10 mouse cellular contexts compared by ENCODE assay signal in the genomic region with DNA sequence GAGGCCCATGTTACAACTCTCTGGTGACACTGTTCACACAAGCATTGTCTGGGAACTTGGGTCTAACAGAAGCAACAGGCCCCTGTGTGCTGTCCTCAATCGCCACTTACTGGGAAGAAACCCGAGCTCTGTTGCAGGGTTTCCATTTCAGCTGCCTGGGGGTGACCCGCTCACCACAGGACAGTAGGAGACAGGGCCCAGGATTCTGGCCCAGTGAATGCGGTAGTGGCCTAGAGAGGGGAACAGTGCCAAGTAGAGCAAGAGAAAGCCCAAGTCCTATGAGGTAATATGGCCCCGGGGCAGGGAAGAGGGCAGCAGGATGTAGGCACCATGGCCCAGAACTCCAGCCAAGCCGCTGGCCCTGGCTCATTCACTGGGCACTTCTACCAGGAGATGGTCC. TPM values are rescaled to one million over a fixed set of nuclear protein-coding genes. Genes with fewer than 3 reads are reported as not detected.
DNase-seq lines count a peak whose midpoint lies in the region.
"Had no signal": no experiment of that assay in that cellular context is flagged by ENCODE, and none has a peak within 500 bp of the region (broad histone marks: within the 10 kb centered on the region; RNA-seq: fewer than 3 reads in every experiment).

No protein-coding gene starts in this region.

- peak; percentile 38 for DNase-seq in adrenal gland, adult 8-10 months
- no peak for DNase-seq in adrenal gland, adult 18-20 months (ENCODE audit: low spot score in 2 of 2)
- peak; percentile 85 for DNase-seq in 3134 (ENCODE audit: extremely low read depth, insufficient read length, low spot score)
- peak; percentile 43 to 63 for DNase-seq in heart, adult 18-20 months
- DNase-seq in kidney, postnatal 25 days, result peak; percentile 25 to 62
- DNase-seq in thymus, postnatal 0 days (ENCODE audit: low spot score), result no peak
- DNase-seq in embryo, embryonic 10.5 days (ENCODE audit: low spot score), result no peak
- no peak for DNase-seq in urinary bladder, postnatal 25 days (ENCODE audit: low spot score)
- DNase-seq: B cell, adult 2 months had no signal

RNA-seq across cellular contexts. Expression of a gene that starts 11.4 kb away (rescaled TPM):
- 10 to 100 TPM; 18.8 to 28.2 (median 22.9) TPM for total RNA-seq in adrenal gland, adult 8-10 months (2022)
- total RNA-seq in adrenal gland, adult 18-20 months (2021), result 10 to 100 TPM; 16.7 to 17.7 TPM
- total RNA-seq in heart, adult 18-20 months (2021), result 1 to 10 TPM; 5.8 TPM
- 1.3 TPM in 2 replicates for polyA plus RNA-seq in thymus, postnatal 0 days (2015; fragmentation: Nextera tagmentation; extraction: Ambion mirVana)

RNA-seq across cellular contexts. Expression of a gene that starts 19.1 kb away (rescaled TPM):
- not detected for total RNA-seq in adrenal gland, adult 8-10 months (2022)
- not detected for total RNA-seq in adrenal gland, adult 18-20 months (2021)
- total RNA-seq in heart, adult 18-20 months (2021), result not detected
- polyA plus RNA-seq in thymus, postnatal 0 days (2015; fragmentation: Nextera tagmentation; extraction: Ambion mirVana), result 0.08 and 0.09 TPM in 2 replicates
- total RNA-seq: hematopoietic stem cell, adult 5-6 weeks had no signal

RNA-seq across cellular contexts. Expression of a gene that starts 40.3 kb away (rescaled TPM):
- total RNA-seq in adrenal gland, adult 8-10 months (2022), result 10 to 100 TPM; 39.8 to 56.8 (median 46.2) TPM
- 10 to 100 TPM; 34.8 to 37.4 TPM for total RNA-seq in adrenal gland, adult 18-20 months (2021)
- 10 to 100 TPM; 20.7 to 25.0 TPM for total RNA-seq in heart, adult 18-20 months (2021)
- 262 and 278 TPM in 2 replicates for polyA plus RNA-seq in thymus, postnatal 0 days (2015; fragmentation: Nextera tagmentation; extraction: Ambion mirVana)

Comparison
In these comparisons a context has a peak if more than half of its experiments do, and no peak if none do; other contexts are left out.
1. DNase-seq: peak in adrenal gland, adult 8-10 months (single experiment), 3134 (single experiment), heart, adult 18-20 months (2 of 2) and kidney, postnatal 25 days (2 of 2); none in adrenal gland, adult 18-20 months (0 of 2), thymus, postnatal 0 days (single experiment), embryo, embryonic 10.5 days (single experiment) and urinary bladder, postnatal 25 days (single experiment).